Mouse (Mus musculus): ENCODE results near the gene Atp5d.

GRCm38 (mm10) chr10:80091527-80091926 lies 46.9 kb upstream of the Atp5d start:
- TF ChIP-seq POLR2A (IDR thresholded peaks at IDR 0.05; ENCODE audit: borderline replicate concordance, insufficient read depth, low read length): no peak
- TF ChIP-seq CTCF (IDR thresholded peaks at IDR 0.05; ENCODE audit: borderline replicate concordance, insufficient read depth, low read depth, low read length): no peak

Data from cerebellum, adult 2 months (tissue).